Mouse (Mus musculus): ENCODE measurements at regions not wholly inside any gene's neighbourhood (a gene's known extent, or its start where the extent isn't known, plus 50 kb on each side); places are given as distances from the start of the nearest gene placed in this dataset.
A peak's percentile ranks its signal among the peaks of the same experiment; 100 is the strongest.

DNA sequence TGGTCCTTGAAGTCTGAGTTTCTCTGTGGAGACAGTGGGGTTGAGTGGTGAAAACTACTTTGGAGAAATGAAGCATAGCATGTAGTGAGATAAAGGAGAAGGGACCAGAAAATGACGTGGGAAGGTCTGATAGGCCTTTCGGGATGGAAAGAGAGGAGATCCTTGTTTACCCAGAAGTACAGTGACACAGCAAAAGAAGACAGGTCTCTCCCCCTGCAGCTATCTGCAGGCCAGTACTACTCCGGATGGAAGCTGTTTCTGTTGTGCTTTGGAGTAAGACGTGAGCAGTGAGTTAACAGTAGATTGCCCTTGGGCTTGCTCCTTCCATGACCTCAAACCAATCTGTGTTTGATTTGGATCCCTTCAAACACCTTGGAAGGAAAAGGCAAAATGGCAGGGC, 1277.5 kb downstream of the Gsdmc2 start:
- no peak for DNase-seq

DNA sequence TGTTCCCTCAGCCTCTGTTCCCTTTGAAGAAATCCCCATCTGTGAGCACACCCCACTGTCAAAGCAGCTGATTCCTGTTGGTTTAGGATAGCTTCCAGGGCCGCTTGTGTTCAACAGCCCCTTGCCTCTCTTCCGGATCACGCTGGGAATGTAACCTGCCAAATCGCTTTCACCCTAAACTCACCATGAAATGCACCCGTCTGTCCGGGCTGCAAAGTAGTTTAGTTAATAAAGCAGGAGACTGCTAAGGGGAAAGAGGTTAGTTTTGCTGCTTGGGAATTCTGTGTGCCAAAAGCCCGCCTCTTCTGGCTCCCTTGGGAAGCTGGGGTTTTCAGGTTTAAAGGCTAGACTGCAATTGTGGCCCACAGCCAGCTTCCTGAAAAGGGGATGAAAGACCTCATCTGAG, 1278.9 kb downstream of the Gsdmc2 start:
- peak; percentile 53 to 73 for DNase-seq

DNA sequence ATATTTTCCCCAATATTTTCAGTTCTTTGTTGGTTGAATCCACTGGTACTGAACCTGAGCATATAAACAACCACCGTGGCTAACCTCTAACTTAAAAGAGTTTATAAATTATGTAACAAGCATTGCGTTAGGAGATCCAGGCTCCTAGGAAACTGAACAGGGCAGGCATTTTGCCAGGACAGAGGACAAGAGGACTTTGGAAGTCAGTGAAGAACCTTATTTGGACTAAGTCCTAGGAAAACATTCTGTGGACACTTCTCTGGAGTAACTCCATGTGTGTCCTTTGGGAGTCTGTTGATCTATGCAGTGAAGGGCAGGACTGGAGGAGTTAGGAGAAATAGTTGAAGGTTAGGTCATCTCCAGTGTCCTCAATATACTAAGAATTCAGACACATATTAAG, 1311.7 kb downstream of the Gsdmc2 start:
- DNase-seq, result peak; percentile 86 to 87

DNA sequence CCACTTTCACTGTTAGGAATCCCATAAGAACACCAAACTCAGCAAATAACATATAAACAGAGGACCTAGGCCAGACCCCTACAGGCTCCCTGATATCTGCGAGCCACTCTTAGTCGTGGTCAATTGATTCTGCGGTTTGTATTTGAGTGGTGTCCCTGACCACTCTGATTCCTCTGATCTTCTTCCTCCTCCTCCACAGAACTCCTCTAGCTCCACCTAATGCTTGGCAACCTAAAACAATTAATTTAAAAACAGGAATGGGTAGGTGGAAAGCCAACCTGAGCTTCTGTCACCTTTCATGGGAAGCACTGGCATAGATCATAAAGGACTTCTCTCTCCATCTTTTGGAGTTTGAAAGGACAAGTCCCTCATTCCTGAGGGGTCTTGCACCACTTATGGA, 1316.0 kb downstream of the Gsdmc2 start:
- DNase-seq, result no peak

DNA sequence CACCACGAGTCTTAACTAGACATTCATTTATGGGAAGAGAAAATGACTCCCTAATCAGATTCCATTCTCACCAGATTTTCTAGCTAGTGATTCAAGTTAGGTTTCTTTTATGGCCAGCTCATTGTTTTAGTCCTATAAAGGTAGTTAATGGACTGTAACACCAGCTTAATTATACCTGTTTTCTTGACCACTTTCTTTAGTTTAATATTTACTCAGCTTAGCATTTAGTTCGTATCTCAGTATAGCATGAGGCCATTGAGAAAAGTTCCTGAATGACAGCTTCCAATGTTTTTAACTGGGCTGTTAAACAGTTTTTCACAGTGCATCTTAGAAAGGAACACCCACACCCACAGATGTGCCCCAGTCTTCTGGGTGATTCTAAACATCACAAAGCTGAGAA, 1320.3 kb downstream of the Gsdmc2 start:
- no peak for DNase-seq

DNA sequence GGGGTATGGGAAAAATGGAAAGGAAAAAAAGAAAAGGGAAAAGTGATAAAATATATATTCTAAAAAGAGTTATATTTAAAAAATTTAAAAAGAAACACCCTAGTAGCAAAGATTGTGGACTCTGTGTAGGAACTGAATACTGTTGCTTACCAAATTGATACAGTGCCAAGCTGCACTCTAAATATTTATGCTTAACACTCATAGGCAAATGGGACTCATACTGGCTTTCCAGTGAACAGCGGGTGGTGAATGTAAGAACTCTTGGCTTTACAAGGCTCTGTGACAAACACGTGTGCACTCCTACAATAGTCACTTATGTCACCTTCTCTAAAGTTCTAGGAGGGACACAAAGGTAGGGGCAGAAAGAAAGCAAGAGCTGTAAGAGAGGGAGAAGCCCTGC, 1320.8 kb downstream of the Gsdmc2 start:
- DNase-seq, result no peak

DNA sequence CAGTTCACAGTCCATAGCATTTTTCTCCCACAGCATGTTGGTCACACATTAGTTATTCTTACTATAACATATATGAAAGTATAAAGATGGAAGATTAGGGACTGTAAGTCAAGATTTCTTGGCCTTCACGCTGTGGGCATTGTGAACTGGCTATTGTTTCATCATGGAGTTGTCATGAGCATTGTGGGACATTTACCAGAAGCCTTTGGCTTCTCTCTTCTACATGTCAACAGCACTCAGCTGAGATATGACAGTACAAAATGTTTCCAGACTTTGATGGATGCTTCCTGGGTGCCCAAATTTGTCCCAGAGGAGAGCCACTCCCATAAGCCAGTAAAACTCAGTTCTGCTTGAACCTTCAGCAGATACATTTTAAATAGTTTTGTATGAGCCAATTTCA, 1331.5 kb downstream of the Gsdmc2 start:
- no peak for DNase-seq

DNA sequence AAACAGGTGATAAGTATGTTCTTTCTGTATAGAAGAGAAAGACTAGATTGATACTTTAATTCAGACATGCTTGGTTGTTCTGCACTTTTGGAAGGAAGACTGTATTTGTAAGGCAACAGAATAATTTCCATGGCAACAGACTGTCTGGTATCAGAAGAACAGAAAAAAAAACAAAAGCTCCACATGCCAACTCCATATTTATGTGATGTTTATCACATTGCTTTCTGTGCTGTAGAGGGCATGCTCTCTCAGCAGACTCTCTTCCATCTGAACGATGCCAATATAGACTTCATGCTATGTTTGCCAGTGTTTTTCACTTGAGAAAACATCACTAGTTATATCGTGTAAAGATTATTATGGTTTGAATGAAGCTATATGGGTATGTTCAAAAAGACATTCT, 1333.5 kb downstream of the Gsdmc2 start:
- no peak for DNase-seq

DNA sequence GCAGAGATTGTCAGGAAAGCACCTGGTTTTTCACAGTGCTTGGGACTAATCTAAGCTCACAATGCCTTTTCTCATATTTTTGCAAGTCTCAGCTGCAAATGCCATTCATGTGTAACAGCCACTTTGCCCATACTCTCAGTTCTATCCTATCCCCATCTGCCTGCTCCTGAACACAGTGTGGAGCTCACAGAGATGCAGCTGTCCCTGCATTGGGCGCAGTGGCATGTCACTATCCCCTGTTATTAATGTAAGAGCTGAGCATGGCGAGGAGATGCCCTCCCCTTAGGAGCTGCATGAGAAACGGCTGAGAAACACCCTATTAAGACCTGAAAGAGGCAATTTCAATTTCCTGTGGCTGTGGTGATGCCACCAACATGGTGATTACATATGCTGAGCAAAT, 1341.1 kb downstream of the Gsdmc2 start:
- DNase-seq, result no peak

DNA sequence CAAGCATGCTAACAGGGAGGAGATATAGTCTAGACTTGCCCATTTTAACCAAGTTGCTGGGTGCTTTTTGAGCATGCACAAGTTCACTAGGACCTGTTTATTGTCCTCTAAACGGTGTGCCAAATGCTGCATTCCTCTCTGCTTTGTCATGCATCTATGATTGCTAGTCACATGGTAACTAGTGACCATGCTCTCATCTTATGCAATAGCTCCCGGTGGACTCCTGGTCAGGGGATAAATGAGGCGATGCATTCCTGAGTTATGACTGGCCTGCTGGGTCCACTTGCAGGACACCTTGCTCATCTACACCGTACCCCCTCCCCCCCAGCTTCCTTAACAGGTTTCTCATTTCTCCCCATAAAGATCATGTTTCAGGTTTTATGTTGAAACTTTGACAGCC, 1344.0 kb downstream of the Gsdmc2 start:
- peak; percentile 74 to 91 for DNase-seq

DNA sequence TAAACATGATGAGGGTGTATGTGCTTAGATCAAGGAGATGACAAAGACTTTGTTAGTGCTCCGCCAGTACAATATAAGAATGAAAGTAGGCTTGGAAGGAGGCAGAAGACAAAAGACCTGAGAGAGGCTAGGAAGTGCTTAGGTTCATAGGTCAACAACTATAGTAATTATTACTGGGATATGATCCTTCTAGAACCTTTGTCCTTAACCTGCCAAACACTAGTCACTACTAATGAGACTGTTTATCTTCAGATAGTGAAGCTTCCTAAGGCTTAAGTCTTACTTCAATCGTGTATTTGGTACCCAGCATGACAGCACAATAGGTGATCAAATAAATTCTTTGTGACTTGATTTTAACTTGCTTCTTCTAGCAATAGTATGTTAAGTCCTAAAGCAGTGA, 1344.5 kb downstream of the Gsdmc2 start:
- no peak for DNase-seq

DNA sequence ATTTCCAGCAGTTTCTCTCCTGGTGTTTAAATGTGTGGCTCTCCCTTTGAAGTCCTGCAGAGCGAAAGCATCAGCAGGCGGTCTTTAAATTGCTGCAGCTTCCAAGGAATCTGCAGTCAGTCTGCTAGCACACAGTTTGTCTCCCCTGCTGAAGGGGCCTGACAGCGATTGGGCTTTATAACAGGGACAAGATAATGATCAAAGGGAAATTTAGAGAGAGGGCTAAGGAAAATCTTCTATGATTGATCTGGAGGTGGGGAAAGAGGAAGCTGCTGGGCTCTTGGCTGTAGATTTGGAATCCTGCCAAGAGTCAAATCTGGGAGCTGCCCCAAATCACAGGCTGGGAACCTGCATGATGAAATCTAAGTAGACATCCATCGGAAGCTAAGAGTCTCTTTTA, 1348.8 kb downstream of the Gsdmc2 start:
- no peak for DNase-seq

DNA sequence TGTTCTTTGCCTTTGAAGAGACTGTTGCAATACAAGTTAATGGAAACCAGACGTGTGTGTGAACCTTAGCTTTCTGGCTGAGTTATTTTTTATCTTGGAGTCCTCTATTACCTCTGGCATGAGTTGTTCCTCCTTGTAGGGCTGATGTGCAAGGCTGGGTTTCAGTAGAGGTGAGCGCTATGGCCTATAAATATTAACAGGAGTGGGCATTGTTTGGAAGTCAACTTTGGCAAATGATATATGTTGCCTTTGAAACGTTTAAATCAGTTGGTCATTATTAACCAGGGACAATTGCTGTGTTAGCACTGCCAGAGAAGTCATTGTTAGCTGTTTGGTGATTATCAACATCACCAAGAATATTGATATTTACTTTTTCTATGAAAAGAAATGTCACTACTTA, 1352.6 kb downstream of the Gsdmc2 start:
- peak; percentile 3 to 6 for DNase-seq

DNA sequence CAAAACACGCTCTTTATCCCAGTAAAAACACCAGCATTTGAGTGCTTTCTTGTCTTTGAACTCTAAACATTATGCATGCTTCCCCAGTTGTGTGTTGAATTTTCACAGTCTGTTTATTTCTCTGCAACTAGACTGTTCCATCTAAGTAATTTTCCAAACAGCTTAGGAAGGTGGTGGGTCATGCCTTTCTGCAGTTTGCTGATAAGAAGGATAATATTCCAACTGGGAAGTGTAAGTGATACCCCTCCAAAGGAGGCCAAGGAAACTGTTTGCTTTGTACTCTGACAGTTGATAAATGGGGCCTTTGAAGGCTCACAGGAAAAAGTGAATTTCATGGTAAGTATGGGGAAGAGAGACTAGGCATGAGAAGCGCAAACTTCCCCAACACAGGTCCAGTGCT, 1354.4 kb downstream of the Gsdmc2 start:
- DNase-seq, result no peak

DNA sequence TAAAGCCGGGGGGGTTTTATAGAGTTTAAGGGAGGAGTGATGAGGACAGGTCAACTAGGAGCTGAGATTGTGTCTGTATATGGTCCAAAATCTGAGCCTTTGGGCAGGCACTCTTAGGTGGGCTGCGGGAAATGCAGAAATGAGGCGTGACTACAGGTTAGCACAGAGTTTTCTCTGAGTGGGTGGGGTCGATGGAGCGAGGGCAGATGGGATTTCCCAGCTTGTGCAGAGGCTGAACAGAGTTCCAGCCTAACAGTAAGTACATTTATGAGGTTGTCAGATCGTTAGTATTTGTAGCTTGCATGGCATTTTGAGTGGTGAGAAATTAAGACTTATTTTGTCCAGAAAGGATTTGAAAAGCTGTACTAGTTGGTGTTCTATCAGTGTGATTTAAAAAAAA, 1358.4 kb downstream of the Gsdmc2 start:
- DNase-seq, result no peak

DNA sequence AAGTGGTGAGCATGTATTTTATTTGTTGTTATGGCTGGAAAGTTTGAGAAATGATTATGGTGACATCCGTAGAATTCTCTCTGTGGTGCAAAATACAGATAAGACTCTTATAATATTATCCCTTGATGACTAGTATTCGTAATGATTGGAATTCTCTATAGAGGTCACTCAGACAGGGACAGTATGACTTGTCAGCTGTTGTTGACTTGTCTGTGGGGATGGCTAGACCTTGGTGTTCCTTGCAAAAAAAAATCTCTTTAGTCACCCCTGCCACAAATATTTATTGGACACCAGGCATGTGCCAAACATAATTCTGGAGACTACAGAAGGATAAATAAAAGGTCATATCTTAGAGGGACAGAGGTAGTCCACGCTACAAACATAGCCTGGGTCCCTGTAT, 1360.6 kb downstream of the Gsdmc2 start:
- DNase-seq, result no peak

DNA sequence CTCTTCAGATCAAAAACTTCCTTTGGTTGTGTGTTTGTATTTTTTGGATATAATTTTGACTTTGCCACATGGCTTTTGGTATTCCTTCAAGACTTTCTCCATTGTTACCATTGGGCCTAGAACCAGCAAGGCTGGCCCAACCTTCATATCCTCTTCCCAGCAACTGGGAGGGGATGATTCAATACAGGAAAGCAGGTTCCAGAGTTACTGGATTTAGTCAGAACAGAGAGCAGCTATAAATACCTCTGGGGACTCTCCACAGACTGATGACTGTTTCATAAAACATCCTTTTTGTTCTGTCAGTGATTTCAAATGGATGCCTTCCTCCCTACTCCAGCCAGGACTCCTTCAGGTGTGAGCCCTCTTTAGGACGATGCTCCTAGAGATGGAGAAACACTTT, 1361.4 kb downstream of the Gsdmc2 start:
- DNase-seq, result no peak

DNA sequence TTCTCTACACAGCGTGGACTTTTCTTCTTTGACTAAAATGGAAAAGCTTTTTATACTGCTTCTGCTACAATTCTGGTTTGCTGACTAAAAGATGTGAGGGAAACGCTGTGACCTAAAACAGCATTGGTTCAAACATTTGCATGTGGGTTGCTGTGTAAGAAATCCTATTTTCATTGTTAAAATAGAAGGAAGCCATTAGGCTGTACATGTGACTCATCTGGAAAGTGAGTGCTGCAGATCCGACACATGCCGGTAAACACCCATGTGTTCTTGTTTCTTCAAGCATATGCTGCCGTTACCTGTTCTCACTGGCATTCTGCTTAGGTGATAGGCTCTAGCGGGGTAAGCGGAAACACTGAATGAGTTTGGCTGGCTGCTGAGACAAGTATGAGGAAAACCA, 1362.6 kb downstream of the Gsdmc2 start:
- no peak for DNase-seq

DNA sequence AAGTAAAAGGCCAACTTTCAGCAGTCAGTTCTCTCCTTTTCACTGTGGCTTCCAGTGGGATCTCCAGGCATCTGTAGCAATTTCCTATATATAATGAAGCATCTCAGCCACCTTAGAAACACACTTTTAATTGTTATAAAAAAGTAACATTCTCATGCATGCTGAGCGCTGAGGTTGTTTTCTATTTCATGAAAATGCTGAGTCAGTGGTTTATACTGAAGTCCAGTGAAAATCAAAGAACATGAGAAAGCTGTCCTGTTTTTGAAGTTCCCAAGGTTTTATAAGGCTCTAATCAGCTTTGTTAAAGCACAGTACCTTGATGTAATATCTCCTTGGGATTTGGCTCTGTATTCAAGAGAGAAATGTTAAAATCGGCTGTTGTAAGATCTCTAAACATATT, 1367.2 kb downstream of the Gsdmc2 start:
- no peak for DNase-seq

DNA sequence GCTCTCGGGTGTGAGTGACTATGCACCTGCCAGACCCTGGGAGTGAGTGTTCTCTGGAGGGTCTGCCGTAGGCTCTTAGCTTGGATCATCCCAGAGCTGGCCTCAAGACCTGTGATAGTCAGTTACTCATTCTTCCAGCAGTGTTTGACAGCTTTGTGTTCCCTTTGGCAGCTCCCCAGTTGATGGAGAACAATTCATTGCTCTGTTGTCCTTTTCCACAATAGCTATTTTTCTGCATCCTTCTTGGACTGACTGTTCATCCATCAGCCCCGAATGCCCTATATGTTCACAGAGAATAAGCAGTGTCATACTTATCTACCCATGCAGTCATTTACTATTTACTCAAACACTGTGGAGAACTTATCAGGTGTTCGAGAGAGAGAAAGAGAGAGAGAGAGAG, 1368.5 kb downstream of the Gsdmc2 start:
- no peak for DNase-seq

DNA sequence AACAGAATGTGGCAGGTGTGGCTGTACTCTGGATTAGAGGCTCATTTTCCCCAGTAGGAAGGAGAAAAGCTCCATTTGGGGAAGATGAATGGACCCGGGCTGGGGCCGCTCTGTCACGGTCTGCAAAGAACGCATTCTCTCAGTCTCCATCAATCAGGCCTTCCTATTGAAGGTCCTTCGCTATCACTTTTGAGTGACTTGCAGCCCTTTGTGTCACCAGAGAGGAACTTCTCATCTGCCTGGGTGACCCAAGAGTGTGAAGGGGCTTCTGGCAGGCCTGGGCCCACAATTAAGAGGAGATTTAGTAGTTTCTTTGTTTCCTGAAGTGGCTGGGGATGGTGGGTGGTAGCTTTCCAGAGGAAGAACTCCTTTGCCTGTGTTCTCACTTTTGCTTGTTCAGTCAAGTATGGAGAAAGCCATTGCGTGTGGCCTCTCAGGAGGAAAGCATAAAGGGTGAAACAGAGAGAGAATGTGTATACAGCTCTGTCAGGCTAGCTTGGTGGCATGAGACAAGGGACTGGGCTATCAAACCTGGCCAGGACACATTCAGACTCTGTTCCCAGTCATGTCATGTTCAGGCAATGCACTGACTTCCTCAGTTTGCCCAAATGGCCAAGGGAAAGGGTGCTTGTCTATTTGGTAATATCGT, 1374.2 kb downstream of the Gsdmc2 start:
- DNase-seq, result no peak

DNA sequence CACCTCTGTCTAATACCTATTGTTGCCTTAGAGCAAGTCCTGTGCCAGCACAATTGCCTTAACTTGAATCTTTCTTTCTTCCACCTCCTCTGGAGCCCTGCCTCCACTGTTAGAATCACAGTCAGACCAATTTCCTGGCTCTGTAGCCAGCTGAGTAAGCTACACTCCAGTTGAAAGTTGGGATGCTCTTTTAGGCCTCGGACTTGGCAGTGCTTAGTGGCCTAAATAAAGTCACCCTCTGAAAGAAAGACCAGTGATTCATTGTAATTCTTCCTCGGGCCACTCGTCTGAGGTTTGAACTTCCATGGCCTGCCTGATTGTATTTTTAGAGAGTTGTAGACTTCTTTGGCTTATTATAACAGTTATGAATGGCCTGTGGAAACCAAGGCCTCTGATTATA, 1376.9 kb downstream of the Gsdmc2 start:
- no peak for DNase-seq

DNA sequence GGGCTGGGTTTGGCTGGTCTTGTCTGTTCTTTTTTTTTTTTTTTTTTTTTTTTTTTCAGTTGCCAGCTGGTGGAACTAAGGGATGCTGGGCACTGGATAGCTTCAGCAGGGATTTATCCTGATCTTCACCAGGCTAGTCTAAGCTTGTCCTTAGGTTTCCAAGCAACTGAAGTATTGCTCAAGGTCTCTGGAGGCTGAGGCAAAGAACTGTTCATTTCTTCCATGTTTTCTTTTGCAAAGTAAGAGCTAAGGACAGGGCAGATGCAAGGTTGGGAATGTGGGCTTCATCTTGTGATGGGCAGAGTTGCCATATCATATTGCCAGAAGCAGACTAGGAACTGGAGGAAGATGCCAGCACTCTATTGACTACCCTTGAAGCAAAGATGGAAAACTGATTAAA, 1378.1 kb downstream of the Gsdmc2 start:
- DNase-seq, result no peak

DNA sequence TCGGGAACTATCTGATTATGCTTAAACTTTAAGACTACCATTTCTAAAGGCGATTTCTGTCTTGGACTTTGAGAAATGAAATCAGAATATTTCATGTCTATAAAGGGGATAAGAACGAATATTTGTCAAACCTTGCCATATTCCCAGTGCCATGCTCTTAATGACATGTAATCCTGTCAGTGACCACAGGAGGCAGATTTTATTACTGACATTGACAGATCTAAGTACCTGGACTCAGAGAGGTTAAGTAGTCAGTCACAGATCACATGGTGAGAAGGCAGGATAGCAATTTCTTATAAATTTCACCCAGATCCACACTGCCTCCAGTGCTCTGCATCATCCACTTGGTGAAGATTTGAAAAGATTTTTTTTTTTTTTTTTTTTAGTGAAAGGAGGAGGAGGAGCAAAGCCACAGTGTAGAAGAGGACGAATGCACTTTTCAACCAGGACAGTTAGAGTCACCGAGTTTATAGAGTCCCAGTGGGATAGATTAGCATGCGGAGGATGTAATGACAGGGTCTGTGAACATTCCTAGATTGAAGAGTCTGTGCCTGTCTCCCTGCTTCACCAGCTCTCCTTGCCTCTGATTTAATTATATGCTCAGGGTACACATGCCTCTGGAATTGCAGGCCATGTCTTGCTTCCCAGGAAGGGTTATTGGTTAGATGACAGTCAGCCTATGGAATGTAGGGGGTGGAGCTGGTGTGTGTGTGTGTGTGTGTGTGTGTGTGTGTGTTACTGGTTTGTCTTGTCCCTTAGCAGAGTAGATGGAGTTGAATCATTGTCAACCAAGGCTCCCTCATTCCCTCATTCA, 1379.7 kb downstream of the Gsdmc2 start:
- no peak for DNase-seq

DNA sequence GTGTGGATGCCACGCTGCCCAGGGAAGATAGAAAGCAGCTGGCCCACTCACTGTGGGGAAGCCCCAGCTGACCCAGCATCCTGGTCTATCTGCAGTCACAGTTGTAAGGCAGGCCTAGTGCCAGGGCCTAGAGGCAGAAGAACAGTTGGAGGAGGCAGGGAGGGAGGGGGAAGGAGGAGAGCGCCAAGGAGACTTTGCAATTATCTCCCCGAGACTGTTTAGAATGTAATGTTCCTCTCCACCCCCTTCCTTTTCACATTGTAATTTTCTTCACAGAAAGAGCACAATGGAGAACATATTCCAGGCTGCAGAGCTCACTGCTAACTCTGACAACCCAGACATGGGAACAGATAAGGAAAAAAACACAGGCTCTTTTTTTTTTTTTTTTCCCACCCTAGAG, 1382.3 kb downstream of the Gsdmc2 start:
- DNase-seq, result no peak
